Mouse (Mus musculus): ENCODE data around the gene Wdfy2. TPM values are rescaled to one million over a fixed set of nuclear protein-coding genes. Genes with fewer than 3 reads are reported as not detected.

Gene Wdfy2
- polyA plus RNA-seq, 1 experiment from 2014 or later, result 9.2 TPM

- WGBS, result 71% methylated on average over 3 of the region's 3 CpGs
- Histone ChIP-seq H3K4me3 (ENCODE audit: low read depth, low read length) (no peak overlapping the region), H3K4me1 (ENCODE audit: control insufficient read depth, insufficient read depth, low read length) (peaks cover 8% of the 10 kb centered on the region; the same call in 1 of the 2 replicates), H3K4me2 (ENCODE audit: low read length) (no peak overlapping the region), H3K27ac (ENCODE audit: low read depth, low read length) (no peak overlapping the region), H3K9ac (ENCODE audit: low read length) (no peak overlapping the region), H3K9me3 (replicated peaks; ENCODE audit: control insufficient read depth, low read length) (no peaks in the 10 kb centered on the region), H3K27me3 (replicated peaks; ENCODE audit: control insufficient read depth, insufficient read depth, low read length) (no peaks in the 10 kb centered on the region), H3K36me3 (ENCODE audit: control insufficient read depth, insufficient read depth, low read length) (no peaks in the 10 kb centered on the region)
- ATAC-seq (no peak), DNase-seq (ENCODE audit: low spot score) (no peak)
Measured at GRCm38 (mm10) chr14:62855863-62856262, 18.4 kb downstream of the Wdfy2 start.

- DNase-seq (ENCODE audit: low spot score), result no peak
- H3K4me2 ChIP-seq (ENCODE audit: low read length), result no peak overlapping the region
- WGBS, result 92% methylated on average over 5 of the region's 5 CpGs
Measured at GRCm38 (mm10) chr14:62856490-62856889, 19.0 kb downstream of the Wdfy2 start.

GRCm38 (mm10) chr14:62857879-62858278 is 20.4 kb downstream of the Wdfy2 start:
- H3K36me3 ChIP-seq (ENCODE audit: control insufficient read depth, insufficient read depth, low read length), result no peaks in the 10 kb centered on the region
- no peak overlapping the region for H3K4me3 ChIP-seq (ENCODE audit: low read depth, low read length)
- no peak overlapping the region for H3K9ac ChIP-seq (ENCODE audit: low read length)
- 93% methylated on average over 4 of the region's 4 CpGs for WGBS
- H3K4me1 ChIP-seq (ENCODE audit: control insufficient read depth, insufficient read depth, low read length), result 0 out of 2 replicates have a peak, but pooled peaks cover 5% of the 10 kb centered on the region
- no peaks in the 10 kb centered on the region for H3K27me3 ChIP-seq (replicated peaks; ENCODE audit: control insufficient read depth, insufficient read depth, low read length)
- no peak for DNase-seq (ENCODE audit: low spot score)
- no peak overlapping the region for H3K4me2 ChIP-seq (ENCODE audit: low read length)
- ATAC-seq, result no peak
- no peaks in the 10 kb centered on the region for H3K9me3 ChIP-seq (replicated peaks; ENCODE audit: control insufficient read depth, low read length)
- H3K27ac ChIP-seq (ENCODE audit: low read depth, low read length), result no peak overlapping the region

More at GRCm38 (mm10) chr14:62856490-62856889, 19.0 kb downstream of the Wdfy2 start:
- Histone ChIP-seq H3K4me3 (ENCODE audit: low read depth, low read length) (no peak overlapping the region), H3K4me1 (ENCODE audit: control insufficient read depth, insufficient read depth, low read length) (0 out of 2 replicates have a peak, but pooled peaks cover 5% of the 10 kb centered on the region), H3K27ac (ENCODE audit: low read depth, low read length) (no peak overlapping the region), H3K9ac (ENCODE audit: low read length) (no peak overlapping the region), H3K27me3 (replicated peaks; ENCODE audit: control insufficient read depth, insufficient read depth, low read length) (no peaks in the 10 kb centered on the region), H3K9me3 (replicated peaks; ENCODE audit: control insufficient read depth, low read length) (no peaks in the 10 kb centered on the region), H3K36me3 (ENCODE audit: control insufficient read depth, insufficient read depth, low read length) (no peaks in the 10 kb centered on the region)
- ATAC-seq, result no peak

GRCm38 (mm10) chr14:62858311-62858710 is 20.8 kb downstream of the Wdfy2 start:
- H3K9me3 ChIP-seq (replicated peaks; ENCODE audit: control insufficient read depth, low read length), result no peaks in the 10 kb centered on the region
- WGBS, result 89% methylated on average over 3 of the region's 3 CpGs
- H3K27me3 ChIP-seq (replicated peaks; ENCODE audit: control insufficient read depth, insufficient read depth, low read length), result no peaks in the 10 kb centered on the region
- no peak overlapping the region for H3K4me2 ChIP-seq (ENCODE audit: low read length)
- H3K4me1 ChIP-seq (ENCODE audit: control insufficient read depth, insufficient read depth, low read length), result 0 out of 2 replicates have a peak, but pooled peaks cover 5% of the 10 kb centered on the region
- H3K9ac ChIP-seq (ENCODE audit: low read length), result no peak overlapping the region
- no peaks in the 10 kb centered on the region for H3K36me3 ChIP-seq (ENCODE audit: control insufficient read depth, insufficient read depth, low read length)
- H3K4me3 ChIP-seq (ENCODE audit: low read depth, low read length), result no peak overlapping the region
- ATAC-seq (no peak), DNase-seq (ENCODE audit: low spot score) (no peak)
- no peak overlapping the region for H3K27ac ChIP-seq (ENCODE audit: low read depth, low read length)

GRCm38 (mm10) chr14:62862564-62862963 is 25.1 kb downstream of the Wdfy2 start:
- Histone ChIP-seq H3K9ac (ENCODE audit: low read length) (no peak overlapping the region), H3K4me2 (ENCODE audit: low read length) (no peak overlapping the region), H3K4me1 (ENCODE audit: control insufficient read depth, insufficient read depth, low read length) (no peaks in the 10 kb centered on the region), H3K4me3 (ENCODE audit: low read depth, low read length) (no peak overlapping the region), H3K27ac (ENCODE audit: low read depth, low read length) (no peak overlapping the region), H3K36me3 (ENCODE audit: control insufficient read depth, insufficient read depth, low read length) (no peaks in the 10 kb centered on the region), H3K27me3 (replicated peaks; ENCODE audit: control insufficient read depth, insufficient read depth, low read length) (no peaks in the 10 kb centered on the region), H3K9me3 (replicated peaks; ENCODE audit: control insufficient read depth, low read length) (no peaks in the 10 kb centered on the region)
- ATAC-seq (no peak), DNase-seq (ENCODE audit: low spot score) (no peak)
- WGBS, result 91% methylated on average over 5 of the region's 5 CpGs

GRCm38 (mm10) chr14:62864254-62864653 is 26.8 kb downstream of the Wdfy2 start:
- WGBS, result 68% methylated on average over 1 of the region's 1 CpGs
- no peak overlapping the region for H3K4me2 ChIP-seq (ENCODE audit: low read length)
- H3K9ac ChIP-seq (ENCODE audit: low read length), result no peak overlapping the region
- no peaks in the 10 kb centered on the region for H3K27me3 ChIP-seq (replicated peaks; ENCODE audit: control insufficient read depth, insufficient read depth, low read length)
- ATAC-seq, result no peak
- H3K27ac ChIP-seq (ENCODE audit: low read depth, low read length), result no peak overlapping the region
- H3K9me3 ChIP-seq (replicated peaks; ENCODE audit: control insufficient read depth, low read length), result no peaks in the 10 kb centered on the region
- no peak for DNase-seq (ENCODE audit: low spot score)
- H3K36me3 ChIP-seq (ENCODE audit: control insufficient read depth, insufficient read depth, low read length), result no peaks in the 10 kb centered on the region
- no peak overlapping the region for H3K4me3 ChIP-seq (ENCODE audit: low read depth, low read length)
- H3K4me1 ChIP-seq (ENCODE audit: control insufficient read depth, insufficient read depth, low read length), result no peaks in the 10 kb centered on the region

- H3K9ac ChIP-seq (ENCODE audit: low read length), result no peak overlapping the region
- WGBS, result 64% methylated on average over 2 of the region's 2 CpGs
- no peak for ATAC-seq
- no peaks in the 10 kb centered on the region for H3K27me3 ChIP-seq (replicated peaks; ENCODE audit: control insufficient read depth, insufficient read depth, low read length)
- H3K27ac ChIP-seq (ENCODE audit: low read depth, low read length), result no peak overlapping the region
- H3K36me3 ChIP-seq (ENCODE audit: control insufficient read depth, insufficient read depth, low read length), result no peaks in the 10 kb centered on the region
- no peak for DNase-seq (ENCODE audit: low spot score)
- no peaks in the 10 kb centered on the region; the same call in 1 of the 2 replicates for H3K9me3 ChIP-seq (replicated peaks; ENCODE audit: control insufficient read depth, low read length)
- no peak overlapping the region for H3K4me2 ChIP-seq (ENCODE audit: low read length)
- no peaks in the 10 kb centered on the region for H3K4me1 ChIP-seq (ENCODE audit: control insufficient read depth, insufficient read depth, low read length)
- no peak overlapping the region for H3K4me3 ChIP-seq (ENCODE audit: low read depth, low read length)
Measured at GRCm38 (mm10) chr14:62865405-62865804, 27.9 kb downstream of the Wdfy2 start.

- DNase-seq (ENCODE audit: low spot score) (no peak), ATAC-seq (no peak)
- no peaks in the 10 kb centered on the region for H3K27me3 ChIP-seq (replicated peaks; ENCODE audit: control insufficient read depth, insufficient read depth, low read length)
- no peak overlapping the region for H3K4me2 ChIP-seq (ENCODE audit: low read length)
- no peaks in the 10 kb centered on the region; the same call in 1 of the 2 replicates for H3K9me3 ChIP-seq (replicated peaks; ENCODE audit: control insufficient read depth, low read length)
- no peak overlapping the region for H3K4me3 ChIP-seq (ENCODE audit: low read depth, low read length)
- WGBS, result 80% methylated on average over 5 of the region's 5 CpGs
- no peaks in the 10 kb centered on the region for H3K4me1 ChIP-seq (ENCODE audit: control insufficient read depth, insufficient read depth, low read length)
- H3K36me3 ChIP-seq (ENCODE audit: control insufficient read depth, insufficient read depth, low read length), result no peaks in the 10 kb centered on the region
- H3K9ac ChIP-seq (ENCODE audit: low read length), result no peak overlapping the region
- no peak overlapping the region for H3K27ac ChIP-seq (ENCODE audit: low read depth, low read length)
Measured at GRCm38 (mm10) chr14:62867069-62867468, 29.6 kb downstream of the Wdfy2 start.

- H3K9me3 ChIP-seq (replicated peaks; ENCODE audit: control insufficient read depth, low read length), result no peaks in the 10 kb centered on the region; the same call in 1 of the 2 replicates
- DNase-seq (ENCODE audit: low spot score) (no peak), ATAC-seq (no peak)
- H3K4me3 ChIP-seq (ENCODE audit: low read depth, low read length), result no peak overlapping the region
- H3K36me3 ChIP-seq (ENCODE audit: control insufficient read depth, insufficient read depth, low read length), result no peaks in the 10 kb centered on the region
- H3K9ac ChIP-seq (ENCODE audit: low read length), result no peak overlapping the region
- 94% methylated on average over 1 of the region's 1 CpGs for WGBS
- no peaks in the 10 kb centered on the region for H3K27me3 ChIP-seq (replicated peaks; ENCODE audit: control insufficient read depth, insufficient read depth, low read length)
- no peak overlapping the region for H3K4me2 ChIP-seq (ENCODE audit: low read length)
- no peak overlapping the region for H3K27ac ChIP-seq (ENCODE audit: low read depth, low read length)
- no peaks in the 10 kb centered on the region for H3K4me1 ChIP-seq (ENCODE audit: control insufficient read depth, insufficient read depth, low read length)
Measured at GRCm38 (mm10) chr14:62867576-62867975, 30.1 kb downstream of the Wdfy2 start.

Measured in forebrain, embryonic 14.5 days (tissue).